Mouse (Mus musculus): ENCODE data around the gene Slc5a1. TPM values are rescaled to one million over a fixed set of nuclear protein-coding genes. Genes with fewer than 3 reads are reported as not detected.

Slc5a1 gene
- polyA plus RNA-seq, 1 experiment from 2014 or later, result 2.2 TPM

DNA sequence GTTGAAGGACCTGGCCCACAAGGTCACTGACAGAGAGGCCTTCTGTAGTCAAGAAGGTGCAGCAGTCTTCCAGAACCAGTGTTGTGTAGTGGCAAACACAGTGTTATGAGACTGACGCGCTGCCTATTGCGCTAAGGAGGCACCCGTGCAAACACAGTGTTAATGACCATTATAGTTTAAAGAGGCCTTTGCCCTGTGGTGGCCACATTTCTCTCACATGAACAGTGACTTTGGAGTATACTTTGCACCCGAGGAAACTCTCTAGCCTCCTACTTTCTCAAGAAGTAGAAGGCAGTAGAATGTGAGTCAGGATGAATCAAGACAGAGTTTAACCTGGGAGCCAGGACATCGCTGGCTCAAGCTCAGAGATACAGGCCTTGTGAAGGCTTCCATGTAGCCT lies 12.7 kb upstream of the Slc5a1 start:
- H3K27ac ChIP-seq (ENCODE audit: low read length), result no peak overlapping the region
- TF ChIP-seq CTCF (IDR thresholded peaks at IDR 0.05), result no peak
- no peak for TF ChIP-seq EP300 (IDR thresholded peaks at IDR 0.05)
- H3K4me3 ChIP-seq (ENCODE audit: low read depth, low read length), result no peak overlapping the region
- no peak overlapping the region for H3K4me2 ChIP-seq (replicated peaks; ENCODE audit: low read depth, low read length)
- DNase-seq (ENCODE audit: low spot score), result no peak
- no peaks in the 10 kb centered on the region for H3K4me1 ChIP-seq (ENCODE audit: insufficient read depth, low read depth, low read length)
- ATAC-seq, result no peak
- no peak overlapping the region for H3K9ac ChIP-seq (replicated peaks; ENCODE audit: low read depth)
- no peaks in the 10 kb centered on the region for H3K9me3 ChIP-seq (ENCODE audit: low read length)
- 79% methylated on average over 6 of the region's 6 CpGs for WGBS
- no peaks in the 10 kb centered on the region for H3K36me3 ChIP-seq (ENCODE audit: insufficient read depth, low read length)
- no peaks in the 10 kb centered on the region for H3K27me3 ChIP-seq (replicated peaks; ENCODE audit: insufficient read depth, low read length)

DNA sequence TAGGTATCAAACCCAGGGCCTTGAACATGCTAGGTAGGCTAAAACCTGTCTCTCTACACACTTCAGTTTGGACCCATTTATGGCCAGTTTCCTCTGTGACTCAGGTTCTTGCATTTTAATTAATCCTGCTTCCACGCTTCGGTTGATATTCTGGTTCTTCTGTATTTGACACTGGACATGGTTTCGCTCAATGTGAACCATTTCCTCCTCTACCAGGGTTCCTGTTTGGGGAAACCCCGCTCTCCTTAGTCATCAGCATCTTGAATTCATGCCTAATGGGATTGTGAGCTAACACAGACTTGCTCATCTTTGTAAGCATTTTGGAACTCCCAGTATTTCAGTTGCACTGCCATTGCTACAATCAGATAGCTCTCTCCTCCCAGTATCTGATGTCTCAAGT lies 8.7 kb upstream of the Slc5a1 start:
- ATAC-seq (no peak), DNase-seq (ENCODE audit: low spot score) (no peak)
- no peaks in the 10 kb centered on the region for H3K36me3 ChIP-seq (ENCODE audit: insufficient read depth, low read length)
- H3K9me3 ChIP-seq (ENCODE audit: low read length), result no peaks in the 10 kb centered on the region
- 85% methylated on average over 4 of the region's 4 CpGs for WGBS
- H3K27me3 ChIP-seq (replicated peaks; ENCODE audit: insufficient read depth, low read length), result no peaks in the 10 kb centered on the region
- TF ChIP-seq CTCF (IDR thresholded peaks at IDR 0.05) (no peak), EP300 (IDR thresholded peaks at IDR 0.05) (no peak)
- H3K4me1 ChIP-seq (ENCODE audit: insufficient read depth, low read depth, low read length), result no peaks in the 10 kb centered on the region
- no peak overlapping the region for H3K4me3 ChIP-seq (ENCODE audit: low read depth, low read length)
- no peak overlapping the region for H3K27ac ChIP-seq (ENCODE audit: low read length)
- H3K4me2 ChIP-seq (replicated peaks; ENCODE audit: low read depth, low read length), result no peak overlapping the region
- H3K9ac ChIP-seq (replicated peaks; ENCODE audit: low read depth), result no peak overlapping the region

DNA sequence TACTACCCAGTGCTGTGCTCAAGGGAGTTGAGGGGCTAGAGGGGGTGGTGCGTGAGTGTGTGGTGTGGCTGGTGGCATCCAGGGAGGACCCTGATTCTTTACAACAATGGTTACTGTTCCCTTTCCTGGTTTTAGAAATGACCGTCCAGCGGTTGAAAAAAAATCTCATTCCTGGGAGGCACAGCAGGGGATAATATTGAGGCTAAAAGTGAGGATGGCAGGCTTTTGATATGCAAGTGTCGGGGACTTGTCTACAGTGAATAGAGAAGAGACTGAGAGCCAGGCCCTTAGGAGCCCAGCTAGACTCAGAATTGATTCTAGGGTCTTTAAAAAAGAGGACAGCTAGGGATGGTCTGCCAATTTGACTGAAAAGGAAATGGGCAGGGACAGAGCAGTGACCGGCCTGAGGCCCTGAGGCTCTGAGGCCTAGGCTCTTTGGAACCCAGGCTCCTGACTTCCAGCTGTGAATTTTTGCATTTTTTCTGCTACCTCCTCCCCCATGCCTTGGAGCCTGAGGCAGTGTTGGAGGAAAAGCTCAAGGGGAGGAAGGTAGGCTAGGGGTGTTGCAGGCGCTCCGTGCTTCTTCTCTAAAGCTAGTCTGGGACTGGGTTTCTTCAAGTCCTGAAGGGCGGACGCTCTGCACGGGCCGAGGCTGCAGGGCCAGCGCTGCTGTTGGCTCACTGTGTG lies 1.5 kb upstream of the Slc5a1 start:
- no peaks in the 10 kb centered on the region for H3K4me1 ChIP-seq (ENCODE audit: insufficient read depth, low read depth, low read length)

DNA sequence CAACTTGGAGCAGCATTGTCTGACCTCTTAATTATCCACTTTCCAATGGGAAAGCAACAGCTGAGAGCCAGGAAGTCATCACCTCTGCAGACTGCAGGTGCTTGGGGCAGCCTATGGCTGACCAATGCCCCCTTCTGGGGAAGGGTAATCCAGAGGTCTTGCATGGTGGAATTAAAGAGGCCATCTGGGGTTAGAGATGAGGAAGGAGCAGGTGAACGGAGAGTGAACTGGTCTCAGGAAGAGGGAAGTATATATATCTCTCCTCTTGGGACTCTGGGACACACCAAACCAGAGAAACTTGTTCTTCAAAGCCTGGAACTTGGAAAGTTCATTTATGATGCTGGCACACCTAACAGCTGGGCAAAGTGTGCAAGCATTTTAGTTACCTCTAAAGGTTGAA lies 857 bp downstream of the Slc5a1 start:
- H3K4me1 ChIP-seq (ENCODE audit: insufficient read depth, low read depth, low read length), result no peaks in the 10 kb centered on the region
- no peak overlapping the region for H3K9ac ChIP-seq (replicated peaks; ENCODE audit: low read depth)
- ATAC-seq, result no peak
- no peaks in the 10 kb centered on the region for H3K36me3 ChIP-seq (ENCODE audit: insufficient read depth, low read length)
- H3K4me2 ChIP-seq (replicated peaks; ENCODE audit: low read depth, low read length), result no peak overlapping the region
- DNase-seq (ENCODE audit: low spot score), result peak; percentile 5
- no peak overlapping the region for H3K4me3 ChIP-seq (ENCODE audit: low read depth, low read length)
- no peak for TF ChIP-seq CTCF (IDR thresholded peaks at IDR 0.05)
- no peak for TF ChIP-seq EP300 (IDR thresholded peaks at IDR 0.05)
- no peak overlapping the region for H3K27ac ChIP-seq (ENCODE audit: low read length)
- H3K9me3 ChIP-seq (ENCODE audit: low read length), result no peaks in the 10 kb centered on the region
- WGBS, result 29% methylated on average over 1 of the region's 1 CpGs
- no peaks in the 10 kb centered on the region for H3K27me3 ChIP-seq (replicated peaks; ENCODE audit: insufficient read depth, low read length)

More for the DNA sequence above, 1.5 kb upstream of the Slc5a1 start:
- Histone ChIP-seq H3K27ac (ENCODE audit: low read length) (no peak overlapping the region), H3K4me2 (replicated peaks; ENCODE audit: low read depth, low read length) (no peak overlapping the region), H3K36me3 (ENCODE audit: insufficient read depth, low read length) (no peaks in the 10 kb centered on the region), H3K27me3 (replicated peaks; ENCODE audit: insufficient read depth, low read length) (no peaks in the 10 kb centered on the region), H3K9me3 (ENCODE audit: low read length) (no peaks in the 10 kb centered on the region), H3K4me3 (ENCODE audit: low read depth, low read length) (no peak overlapping the region), H3K9ac (replicated peaks; ENCODE audit: low read depth) (no peak overlapping the region)
- WGBS, result 51% methylated on average over 12 of the region's 12 CpGs
- TF ChIP-seq CTCF (IDR thresholded peaks at IDR 0.05) (no peak), EP300 (IDR thresholded peaks at IDR 0.05) (no peak)
- DNase-seq (ENCODE audit: low spot score) (no peak), ATAC-seq (no peak)

DNA sequence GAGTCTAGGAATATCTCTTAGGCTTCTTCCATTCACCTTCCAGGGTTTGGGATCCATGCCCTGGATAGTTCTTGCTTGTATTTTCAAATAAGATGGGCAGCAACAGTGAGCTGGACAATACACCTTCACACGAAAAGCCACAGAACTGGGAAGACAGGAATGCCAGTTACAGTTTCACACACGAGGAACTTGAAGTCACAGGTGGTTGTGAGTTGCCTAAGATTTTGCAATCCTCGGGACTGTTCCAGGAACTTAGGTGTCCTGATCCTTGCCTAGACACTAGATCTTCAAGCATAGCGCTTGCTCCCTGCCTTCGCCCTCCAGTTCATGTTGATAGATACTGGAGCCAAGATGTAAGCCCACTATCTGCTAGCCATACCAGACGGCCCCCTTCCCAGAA lies 1.6 kb downstream of the Slc5a1 start:
- 56% methylated on average over 6 of the region's 6 CpGs for WGBS
- ATAC-seq (no peak), DNase-seq (ENCODE audit: low spot score) (peak; percentile 14)
- no peaks in the 10 kb centered on the region for H3K27me3 ChIP-seq (replicated peaks; ENCODE audit: insufficient read depth, low read length)
- no peaks in the 10 kb centered on the region for H3K4me1 ChIP-seq (ENCODE audit: insufficient read depth, low read depth, low read length)
- H3K36me3 ChIP-seq (ENCODE audit: insufficient read depth, low read length), result no peaks in the 10 kb centered on the region
- TF ChIP-seq CTCF (IDR thresholded peaks at IDR 0.05), result no peak
- TF ChIP-seq EP300 (IDR thresholded peaks at IDR 0.05), result no peak
- no peak overlapping the region for H3K4me3 ChIP-seq (ENCODE audit: low read depth, low read length)
- H3K4me2 ChIP-seq (replicated peaks; ENCODE audit: low read depth, low read length), result no peak overlapping the region
- no peaks in the 10 kb centered on the region for H3K9me3 ChIP-seq (ENCODE audit: low read length)
- no peak overlapping the region for H3K27ac ChIP-seq (ENCODE audit: low read length)
- H3K9ac ChIP-seq (replicated peaks; ENCODE audit: low read depth), result no peak overlapping the region

DNA sequence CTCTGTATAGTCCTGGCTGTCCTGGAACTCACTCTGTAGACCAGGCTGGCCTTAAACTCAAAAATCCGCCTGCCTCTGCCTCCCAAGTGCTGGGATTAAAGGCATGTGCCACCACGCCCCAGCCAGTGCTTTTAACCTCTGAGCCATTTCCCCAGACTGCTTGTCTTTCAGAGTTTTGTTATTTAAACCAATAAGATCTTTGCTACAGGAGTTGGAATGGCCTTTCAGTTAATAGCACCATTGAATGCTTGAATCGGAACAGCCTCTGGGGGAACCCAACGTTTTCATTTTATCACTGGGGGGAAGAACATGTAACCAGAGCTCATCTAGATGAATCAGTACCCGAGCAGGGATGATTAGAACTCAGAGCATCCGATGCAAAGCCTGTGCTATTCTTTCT lies 3.0 kb downstream of the Slc5a1 start:
- Histone ChIP-seq H3K27ac (ENCODE audit: low read length) (no peak overlapping the region), H3K27me3 (replicated peaks; ENCODE audit: insufficient read depth, low read length) (no peaks in the 10 kb centered on the region), H3K4me3 (ENCODE audit: low read depth, low read length) (no peak overlapping the region), H3K9ac (replicated peaks; ENCODE audit: low read depth) (no peak overlapping the region), H3K9me3 (ENCODE audit: low read length) (no peaks in the 10 kb centered on the region), H3K4me2 (replicated peaks; ENCODE audit: low read depth, low read length) (no peak overlapping the region), H3K36me3 (ENCODE audit: insufficient read depth, low read length) (no peaks in the 10 kb centered on the region), H3K4me1 (ENCODE audit: insufficient read depth, low read depth, low read length) (no peaks in the 10 kb centered on the region)
- WGBS, result 66% methylated on average over 6 of the region's 6 CpGs
- no peak for ATAC-seq
- no peak for DNase-seq (ENCODE audit: low spot score)
- TF ChIP-seq EP300 (IDR thresholded peaks at IDR 0.05), result no peak
- no peak for TF ChIP-seq CTCF (IDR thresholded peaks at IDR 0.05)

Measured in lung, postnatal 0 days (tissue).